Mouse (Mus musculus): ENCODE measurements around the gene Ppp4r4.

- TF ChIP-seq POLR2A (IDR thresholded peaks at IDR 0.05; ENCODE audit: control insufficient read depth, low read depth, low read length) (no peak), CTCF (IDR thresholded peaks at IDR 0.05; ENCODE audit: control insufficient read depth, insufficient read depth, insufficient replicate concordance, low read depth, low read length) (no peak)
These were observed 13.4 kb upstream of the Ppp4r4 start for GRCm38 (mm10) chr12:103518640-103519039.

Data from testis, adult 2 months (tissue).